Mouse (Mus musculus): ENCODE measurements around the gene H2afz.
A peak's percentile ranks its signal among the peaks of the same experiment; 100 is the strongest.
"Not testable (repeated sequence)": the region's sequence is repeated elsewhere in the genome, so short reads cannot be mapped to it uniquely, and the experiment has no call there.

The H2afz gene

GRCm38 (mm10) chr3:137863330-137864123 lies 760 bp upstream of the H2afz start:
- peak; percentile 80 for DNase-seq (ENCODE audit: low read depth, low spot score)

GRCm38 (mm10) chr3:137864988-137865982 lies 998 bp downstream of the H2afz start:
- DNase-seq (ENCODE audit: low read depth, low spot score): peak; percentile 92

DNA sequence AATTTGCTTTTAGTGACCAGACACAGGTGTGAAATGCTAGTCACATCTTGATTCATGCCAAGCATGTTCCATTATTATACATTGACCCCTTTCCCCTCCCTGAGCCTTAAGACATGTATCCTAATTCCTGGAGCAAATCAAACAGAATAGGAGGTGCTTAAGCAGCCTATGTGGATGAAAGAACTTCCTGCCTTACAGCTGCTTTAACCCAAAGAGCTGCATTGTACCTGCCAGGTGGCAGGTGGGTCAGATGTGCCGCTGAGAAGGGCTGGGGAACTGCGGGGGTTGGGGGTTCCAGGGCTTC lies 2.8 kb downstream of the H2afz start:
- DNase-seq (ENCODE audit: low read depth, low spot score): peak; percentile 84

- DNase-seq (ENCODE audit: low read depth, low spot score): no peak
These were observed 3.3 kb downstream of the H2afz start, which contains the start of gene Dnajb14 for GRCm38 (mm10) chr3:137867437-137868093. Gene Dnajb14, plus strand, starts transcription at chr3:137867675.

- peak; percentile 46 for DNase-seq (ENCODE audit: low read depth, low spot score)
These were observed 4.0 kb downstream of the H2afz start for GRCm38 (mm10) chr3:137868094-137868913.

DNA sequence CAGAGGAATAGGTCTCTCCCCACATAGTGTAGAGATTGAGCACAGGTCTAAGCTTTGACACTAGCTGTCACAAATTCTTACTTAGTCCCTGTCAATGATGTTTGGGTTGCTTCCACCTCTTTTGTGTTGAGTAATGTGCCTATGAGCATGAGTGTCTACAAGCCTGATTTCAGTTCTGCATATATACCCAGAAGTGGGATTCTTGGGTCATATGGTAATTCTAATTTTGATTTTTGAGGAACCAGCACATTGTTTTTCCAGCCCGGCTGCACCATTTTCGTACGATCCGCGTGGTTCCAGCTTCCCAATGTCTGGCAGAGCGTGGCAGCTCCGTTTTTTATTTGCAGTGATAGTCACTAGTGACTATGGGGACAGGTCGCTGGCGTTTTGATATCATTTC lies 5.1 kb downstream of the H2afz start:
- no peak for DNase-seq (ENCODE audit: low read depth, low spot score)

DNA sequence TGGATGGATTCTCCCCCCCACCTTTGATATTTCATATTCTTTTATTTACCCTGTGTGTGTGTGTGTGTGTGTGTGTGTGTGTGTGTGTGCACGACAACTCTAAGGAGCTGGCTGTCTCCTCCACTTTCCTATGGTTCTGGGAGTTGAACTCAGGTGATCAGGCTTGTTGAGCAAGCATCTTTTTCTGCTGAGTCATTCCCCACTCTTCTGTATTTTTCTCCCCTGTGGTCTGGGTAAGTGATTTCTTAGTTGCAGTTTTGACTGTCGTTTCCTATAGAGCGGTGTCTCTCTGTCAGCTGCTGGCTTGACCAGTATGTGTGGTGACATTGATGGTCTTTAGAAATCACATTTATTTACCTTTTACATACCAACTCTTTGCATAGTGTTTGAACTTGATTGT lies 15.0 kb downstream of the H2afz start:
- DNase-seq (ENCODE audit: low read depth, low spot score): peak; percentile 48

DNA sequence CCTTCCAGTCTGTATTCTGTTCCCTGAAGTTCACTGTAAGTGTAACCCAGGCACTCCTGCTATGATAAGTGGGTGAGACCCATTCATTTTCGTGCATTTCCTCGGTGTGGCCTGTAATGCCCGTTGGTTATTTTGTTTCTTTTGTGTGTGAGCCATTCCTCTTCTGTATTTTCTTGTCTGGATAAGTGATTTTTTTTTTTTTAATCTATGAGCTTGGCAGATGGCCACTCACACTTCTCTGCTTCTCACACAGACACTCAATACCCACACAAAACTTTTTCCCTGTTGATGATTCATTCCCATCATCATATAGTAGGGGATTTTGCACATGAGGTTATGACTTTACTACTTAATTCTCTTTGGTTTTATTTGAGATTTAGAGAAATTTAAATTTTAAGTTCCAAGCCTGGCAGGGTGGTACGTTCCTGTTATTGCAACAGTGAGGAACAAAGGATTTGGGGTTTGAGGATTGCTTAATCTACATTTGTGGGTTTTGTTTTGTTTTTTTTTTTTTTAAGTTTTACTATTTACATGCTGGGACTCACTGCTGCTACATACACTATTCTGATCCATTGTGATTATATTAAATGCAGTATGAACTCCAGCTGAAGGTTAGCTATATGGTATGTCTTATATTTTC lies 15.9 kb downstream of the H2afz start:
- no peak for DNase-seq (ENCODE audit: low read depth, low spot score)

GRCm38 (mm10) chr3:137881093-137881492 lies 16.8 kb downstream of the H2afz start:
- no peak for DNase-seq (ENCODE audit: low read depth, low spot score)

- no peak for DNase-seq (ENCODE audit: low read depth, low spot score)
These were observed 23.7 kb downstream of the H2afz start for GRCm38 (mm10) chr3:137887961-137888360.

DNA sequence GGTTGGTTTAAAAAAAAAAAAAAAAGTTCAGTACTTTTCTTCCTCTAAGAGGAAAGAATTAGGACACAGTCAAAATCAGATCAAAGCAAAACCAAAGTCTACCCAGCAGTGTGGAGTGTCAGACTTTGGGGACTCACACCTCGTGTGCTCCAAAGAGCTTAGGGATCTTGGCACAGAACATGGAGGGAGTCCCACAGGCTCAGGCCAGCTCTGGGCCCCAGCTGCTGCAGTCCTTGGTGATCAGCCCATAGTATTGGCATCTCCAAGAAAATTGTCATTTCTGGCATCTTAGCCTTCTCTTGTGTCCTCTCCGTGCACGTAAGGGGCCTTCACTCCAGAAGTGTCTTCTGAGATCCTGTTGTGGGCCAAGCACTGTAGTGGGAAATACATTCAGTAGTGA lies 26.8 kb downstream of the H2afz start:
- no peak for DNase-seq (ENCODE audit: low read depth, low spot score)

GRCm38 (mm10) chr3:137892118-137892517 lies 27.8 kb downstream of the H2afz start:
- DNase-seq (ENCODE audit: low read depth, low spot score): no peak

- no peak for DNase-seq (ENCODE audit: low read depth, low spot score)
These were observed 29.5 kb downstream of the H2afz start for GRCm38 (mm10) chr3:137893789-137894188.

- DNase-seq (ENCODE audit: low read depth, low spot score): peak; percentile 48
These were observed 30.9 kb downstream of the H2afz start for GRCm38 (mm10) chr3:137895196-137895595.

DNA sequence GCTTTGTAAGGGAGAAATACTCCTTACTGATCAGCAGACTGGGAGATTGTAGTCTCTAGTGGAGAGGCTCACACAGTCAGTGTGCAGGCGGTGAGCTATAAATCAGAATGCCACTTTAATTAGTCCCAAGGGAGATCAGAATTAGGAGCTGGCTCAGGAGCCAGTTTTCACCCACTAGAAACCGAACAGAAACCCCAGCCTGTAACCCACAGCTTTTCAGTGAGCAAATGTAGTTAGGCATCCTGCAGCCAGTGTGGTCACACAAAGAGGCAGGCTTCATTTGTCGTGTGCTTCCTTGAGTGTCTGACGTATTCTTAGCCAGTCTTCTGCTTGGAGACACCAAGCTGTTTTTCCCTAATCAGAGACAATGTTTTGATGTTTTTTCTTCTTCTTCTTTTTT lies 32.1 kb downstream of the H2afz start:
- no peak for DNase-seq (ENCODE audit: low read depth, low spot score)

- no peak for DNase-seq (ENCODE audit: low read depth, low spot score)
These were observed 32.6 kb downstream of the H2afz start for GRCm38 (mm10) chr3:137896867-137897266.

DNA sequence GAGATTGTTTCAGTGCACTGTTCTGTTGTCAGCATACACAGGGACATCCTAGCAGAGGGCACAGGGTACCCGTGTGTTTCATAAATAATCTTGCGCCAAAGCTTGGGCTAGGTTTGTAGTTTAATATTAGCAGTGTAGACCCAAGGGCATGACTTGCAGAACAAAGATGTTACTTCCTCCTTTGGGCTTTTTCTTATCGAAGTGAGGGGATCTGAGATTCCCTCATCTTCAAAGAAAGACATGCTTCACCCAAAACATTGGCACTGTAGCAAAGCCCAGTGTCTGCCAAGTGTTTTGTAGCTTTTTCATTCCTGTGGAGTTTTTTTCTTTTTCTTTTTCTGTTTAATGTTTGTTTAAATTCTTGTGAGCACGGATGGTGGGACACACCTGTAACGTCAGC lies 33.4 kb downstream of the H2afz start:
- DNase-seq (ENCODE audit: low read depth, low spot score): no peak

DNA sequence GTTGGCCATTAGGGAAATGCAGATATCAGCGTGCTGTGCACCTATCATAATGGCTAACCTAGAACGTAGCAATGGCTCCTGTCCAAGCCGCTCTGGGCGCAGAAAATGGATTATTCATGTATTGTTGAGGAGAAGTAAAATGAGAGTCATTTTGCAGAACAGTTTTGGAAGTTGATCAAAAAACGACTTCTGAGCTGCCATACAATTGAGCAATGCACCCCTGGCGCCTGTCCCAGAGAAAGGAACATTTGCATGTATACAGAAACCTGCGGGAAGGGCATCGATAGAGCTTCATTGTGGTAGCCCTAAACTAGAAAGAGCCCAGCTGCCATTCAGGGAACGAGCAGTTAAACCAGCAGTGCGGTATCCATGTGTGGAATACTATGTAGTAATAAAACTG lies 35.9 kb downstream of the H2afz start:
- no peak for DNase-seq (ENCODE audit: low read depth, low spot score)

DNA sequence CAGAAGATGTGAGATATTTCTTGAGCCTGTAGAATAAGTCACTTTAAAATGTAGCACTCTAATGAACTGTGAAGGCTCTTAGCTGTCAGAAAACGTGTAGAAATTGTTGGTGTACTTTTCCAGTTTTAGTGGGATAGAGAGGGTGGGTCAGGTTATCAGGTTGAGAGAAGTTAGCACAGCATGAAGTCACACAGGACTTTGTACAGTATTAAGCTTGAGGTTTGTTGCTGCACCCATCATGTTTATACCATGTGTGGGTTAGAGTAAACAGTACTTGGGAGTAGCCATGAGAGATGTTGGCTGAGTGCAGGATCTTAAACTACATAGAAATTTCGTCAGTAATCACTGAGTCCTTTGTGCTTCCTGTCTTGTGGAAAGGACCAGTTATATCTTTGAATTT lies 48.8 kb downstream of the H2afz start:
- no peak for DNase-seq (ENCODE audit: low read depth, low spot score)

DNA sequence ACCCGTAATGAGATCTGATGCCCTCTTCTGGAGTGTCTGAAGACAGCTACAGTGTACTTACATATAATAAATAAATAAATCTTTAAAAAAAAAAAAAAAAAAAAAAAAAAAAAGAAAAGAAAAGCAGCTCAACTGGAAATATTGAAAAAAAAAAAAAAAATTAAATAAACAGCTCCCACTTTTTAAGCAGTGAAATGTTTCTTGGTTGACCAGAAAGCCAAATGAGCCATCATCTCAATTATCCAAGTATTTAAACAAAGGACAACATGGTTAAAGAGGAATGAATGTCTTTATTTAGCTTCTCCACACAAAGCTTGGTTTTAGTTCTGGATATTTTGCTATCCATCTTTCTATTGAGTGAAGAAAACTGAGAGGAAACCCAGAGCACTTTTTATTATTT lies 50.3 kb downstream of the H2afz start:
- not testable (repeated sequence) for DNase-seq (ENCODE audit: low read depth, low spot score)
